Mouse (Mus musculus): ENCODE measurements around the gene Capn11.

Capn11 gene

DNA sequence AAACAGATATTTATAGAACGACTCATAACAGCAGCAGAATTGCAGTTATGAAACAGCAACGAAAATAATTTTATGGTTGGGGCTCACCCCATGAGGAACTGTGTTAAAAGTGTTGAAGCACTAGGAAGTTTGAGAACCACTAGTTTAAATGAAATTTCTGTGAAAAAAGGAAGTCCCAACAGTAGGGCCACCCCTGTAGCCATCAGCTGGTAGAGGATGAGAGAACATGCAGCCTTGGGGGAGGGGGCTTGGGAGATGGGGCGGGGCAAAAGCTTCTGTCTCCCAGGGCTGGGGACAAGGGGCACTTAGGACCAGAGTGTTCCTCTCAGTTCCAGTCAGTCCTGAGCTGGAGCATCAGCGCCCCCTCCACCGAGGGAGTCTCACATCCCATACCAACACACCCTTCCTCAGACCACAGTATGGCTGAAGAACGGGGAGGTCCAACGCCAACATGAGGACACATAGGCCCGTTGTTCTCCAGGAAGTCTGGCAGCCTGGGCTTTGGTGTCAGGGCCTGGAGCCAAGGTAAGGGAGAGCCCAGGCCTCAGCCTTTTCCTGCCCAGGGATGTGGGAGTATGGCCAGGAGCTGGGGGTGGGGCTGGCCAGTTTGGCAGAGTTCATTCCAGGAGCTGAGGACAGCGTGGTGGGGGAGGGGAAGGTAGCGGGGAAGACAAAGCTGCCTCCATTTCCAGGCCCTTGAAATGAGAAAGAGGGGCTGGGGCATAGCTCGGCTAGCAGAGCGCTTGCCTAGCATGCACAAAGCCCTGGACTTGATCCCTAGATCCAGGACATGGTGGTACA, 74.8 kb downstream of the Capn11 start:
- in situ Hi-C loops (cut with MboI, MseI) = no loop called here

DNA sequence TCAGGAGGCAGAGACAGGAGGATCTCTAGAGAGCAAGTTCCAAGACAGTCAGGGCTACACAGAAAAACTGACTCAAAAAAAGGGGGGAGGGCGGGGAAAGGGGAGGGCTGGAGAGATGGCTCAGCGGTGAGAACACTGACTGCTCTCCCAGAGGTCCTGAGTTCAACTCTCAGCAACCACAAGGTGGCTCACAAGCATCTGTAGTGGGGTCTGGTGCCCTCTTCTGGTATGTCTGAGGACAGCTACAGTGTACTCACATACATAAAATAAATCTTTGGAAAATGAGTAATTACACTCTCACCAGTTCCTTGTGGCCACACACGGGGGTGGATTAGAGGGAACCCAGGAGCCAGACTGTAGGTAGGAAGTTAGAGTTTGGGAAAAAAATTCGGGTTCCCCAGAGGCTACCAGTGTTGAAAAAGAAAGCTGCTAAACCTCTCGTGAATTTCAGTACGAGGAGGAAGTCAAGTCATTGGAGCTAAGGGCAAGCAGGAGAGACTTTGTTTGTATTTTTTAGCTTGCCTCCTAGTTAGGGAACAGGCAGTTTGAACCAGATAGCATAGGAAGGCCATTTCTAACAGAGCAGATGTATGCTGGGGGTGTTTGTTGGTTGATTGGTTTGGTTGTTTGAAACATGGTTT, 76.3 kb downstream of the Capn11 start:
- in situ Hi-C loops (cut with MboI, MseI) = no loop called here

DNA sequence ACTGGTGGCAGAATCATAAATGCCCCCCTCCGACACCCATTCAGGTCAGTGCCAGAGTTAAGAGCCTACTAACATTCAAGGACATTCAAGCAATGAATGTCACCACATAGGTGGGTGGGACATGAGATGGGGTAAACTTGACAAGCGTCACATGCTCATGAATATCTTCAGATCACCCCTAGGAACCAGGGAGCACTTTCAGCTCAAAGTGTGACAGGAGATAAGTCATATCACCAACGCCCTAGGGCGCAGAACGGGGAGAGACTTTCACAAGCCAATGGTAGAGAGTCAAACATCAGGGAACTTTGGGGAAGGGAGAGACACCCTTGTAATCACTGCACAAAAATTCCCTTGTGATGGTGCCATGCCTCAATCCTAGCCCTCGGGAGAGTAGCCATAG, 76.9 kb downstream of the Capn11 start:
- in situ Hi-C loops (cut with MboI, MseI) = no loop called here

DNA sequence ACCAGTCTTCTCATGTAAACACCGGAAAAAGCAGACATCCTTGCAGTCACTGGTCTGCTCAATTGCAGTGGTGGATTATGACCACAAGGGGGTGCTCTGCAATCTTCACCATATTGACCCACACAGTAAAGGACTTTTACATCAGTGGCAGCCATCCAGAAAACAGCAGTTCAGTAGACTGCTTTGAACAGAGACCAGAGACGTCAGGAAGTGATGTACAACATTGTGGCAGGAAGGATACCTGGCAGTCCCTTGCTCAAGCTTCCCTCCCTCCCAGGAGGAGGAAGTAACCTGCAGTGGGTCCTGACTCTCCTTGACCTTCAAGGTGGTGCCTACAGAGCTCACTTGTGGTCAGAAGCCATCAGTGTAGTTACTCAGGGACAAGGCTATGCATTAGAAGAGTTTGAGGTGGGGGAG, 77.5 kb downstream of the Capn11 start:
- in situ Hi-C loops (cut with MboI, MseI) = no loop called here

DNA sequence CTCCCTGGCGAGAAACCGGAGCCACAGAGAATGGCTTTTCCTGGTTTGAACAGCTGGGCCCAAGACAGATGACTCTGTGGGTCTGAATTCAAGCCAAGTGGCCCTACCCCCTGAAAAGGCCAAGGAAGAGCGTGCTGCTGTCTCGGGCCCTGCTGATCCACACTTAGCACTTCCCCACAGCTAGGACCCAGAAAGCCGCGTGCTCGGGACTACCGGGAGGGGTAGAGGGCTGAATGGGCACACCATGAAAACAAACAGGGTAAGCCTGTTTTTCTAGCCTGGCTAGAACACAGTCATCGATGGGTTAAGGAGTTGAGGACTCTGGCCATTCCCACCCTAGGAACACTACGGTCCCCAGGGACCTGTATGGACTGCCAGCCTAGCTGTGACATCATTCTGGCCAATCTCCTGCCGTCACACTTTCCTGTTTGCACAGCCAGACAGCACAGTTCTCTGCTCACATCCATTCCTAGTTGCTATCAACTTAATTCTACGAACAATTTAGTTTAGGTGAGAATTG, 78.1 kb downstream of the Capn11 start:
- in situ Hi-C loops (cut with MboI, MseI) = no loop called here
